Mouse (Mus musculus) cerebellum, postnatal 14 days (tissue): ENCODE measurements at regions not wholly inside any gene's neighbourhood (a gene's known extent, or its start where the extent isn't known, plus 50 kb on each side); places are given as distances from the start of the nearest gene placed in this dataset.

Source experiments
- DNase-seq, 2 experiments: peaks; one replicate each; pipeline ENCODE4 v3.0.0; 2021; ENCODE audit warnings: mixed read lengths in 2 of 2

DNA sequence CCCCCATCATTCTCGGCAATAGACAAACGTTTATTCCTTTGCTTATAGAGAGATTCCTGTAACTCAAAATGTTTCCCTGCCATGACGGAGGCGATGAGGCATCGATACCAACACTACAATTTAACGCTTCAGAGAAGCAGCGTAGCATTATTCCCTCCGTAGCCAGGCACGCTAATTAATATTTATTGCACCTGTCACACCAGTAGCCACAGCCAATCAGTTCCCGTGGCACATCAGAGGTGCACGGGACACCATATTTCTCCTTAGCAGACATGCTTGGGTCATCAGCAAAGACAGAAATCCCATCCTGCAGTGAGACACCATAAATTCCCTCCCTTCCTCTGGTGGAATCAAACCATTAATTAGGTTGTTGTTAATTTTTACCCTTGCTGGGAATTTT is 399.8 kb upstream of the Tmpo start:
- no peak for DNase-seq

- no peak for DNase-seq
Observed at GRCm38 (mm10) chr10:91575323-91576064, 394.4 kb upstream of the Tmpo start.

GRCm38 (mm10) chr10:91572796-91573195 is 391.7 kb upstream of the Tmpo start:
- no peak for DNase-seq

GRCm38 (mm10) chr10:91569046-91569445 is 387.9 kb upstream of the Tmpo start:
- no peak for DNase-seq

DNA sequence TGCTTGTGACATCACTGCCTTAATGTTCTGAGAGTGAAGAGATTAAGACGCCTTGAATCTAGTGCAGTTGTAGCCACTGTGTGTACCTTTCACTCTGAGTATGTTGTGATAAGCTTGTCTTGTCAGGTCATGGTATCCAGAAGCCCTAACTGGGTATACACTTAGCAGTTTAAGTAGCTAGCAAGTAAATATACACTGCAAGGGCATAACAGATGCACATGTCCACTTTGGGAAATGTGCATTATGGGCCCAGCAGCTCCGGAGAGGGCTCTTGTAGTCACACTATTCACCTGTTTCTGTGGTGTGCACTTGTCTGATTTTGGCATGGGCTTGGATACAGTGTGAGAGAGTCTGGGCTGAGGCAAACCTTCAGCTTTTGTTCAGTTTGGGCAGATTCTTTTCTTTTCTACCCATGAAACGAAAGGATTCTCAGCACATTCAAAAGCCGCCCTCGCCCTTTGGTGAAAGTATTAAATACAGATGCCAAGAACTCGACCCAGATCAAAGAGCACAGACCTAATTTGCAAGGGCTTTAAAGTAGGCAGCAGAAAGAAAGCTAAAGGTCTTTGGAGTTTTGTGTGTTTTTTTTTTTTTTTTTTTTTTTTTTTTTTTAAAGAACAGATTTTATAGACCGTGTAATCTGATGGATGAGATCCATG is 385.1 kb upstream of the Tmpo start:
- DNase-seq = no peak

DNA sequence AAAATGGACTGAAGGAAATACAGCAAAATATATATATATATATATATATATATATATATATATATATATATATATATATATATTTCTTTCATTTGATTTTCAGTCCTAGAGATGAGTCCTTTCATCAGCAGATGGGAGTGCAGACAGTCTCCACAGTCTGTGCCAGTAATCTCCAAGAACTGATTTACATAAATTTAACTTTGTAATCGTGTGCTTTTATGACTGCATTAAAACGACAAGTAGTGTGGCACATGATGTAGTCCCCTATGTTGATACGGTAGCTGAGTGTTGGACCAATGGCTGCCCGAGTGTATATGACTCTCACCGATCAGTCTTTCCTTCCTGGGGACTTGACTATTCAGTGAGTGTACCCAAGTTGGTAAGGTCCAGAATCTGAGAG is 378.2 kb upstream of the Tmpo start:
- DNase-seq = no peak

- no peak for DNase-seq
Observed at GRCm38 (mm10) chr10:91548071-91548470, 367.0 kb upstream of the Tmpo start.

GRCm38 (mm10) chr10:91546140-91546539 is 365.0 kb upstream of the Tmpo start:
- peak; percentile 75 to 80 for DNase-seq

GRCm38 (mm10) chr10:91545421-91545820 is 364.3 kb upstream of the Tmpo start:
- no peak for DNase-seq

DNA sequence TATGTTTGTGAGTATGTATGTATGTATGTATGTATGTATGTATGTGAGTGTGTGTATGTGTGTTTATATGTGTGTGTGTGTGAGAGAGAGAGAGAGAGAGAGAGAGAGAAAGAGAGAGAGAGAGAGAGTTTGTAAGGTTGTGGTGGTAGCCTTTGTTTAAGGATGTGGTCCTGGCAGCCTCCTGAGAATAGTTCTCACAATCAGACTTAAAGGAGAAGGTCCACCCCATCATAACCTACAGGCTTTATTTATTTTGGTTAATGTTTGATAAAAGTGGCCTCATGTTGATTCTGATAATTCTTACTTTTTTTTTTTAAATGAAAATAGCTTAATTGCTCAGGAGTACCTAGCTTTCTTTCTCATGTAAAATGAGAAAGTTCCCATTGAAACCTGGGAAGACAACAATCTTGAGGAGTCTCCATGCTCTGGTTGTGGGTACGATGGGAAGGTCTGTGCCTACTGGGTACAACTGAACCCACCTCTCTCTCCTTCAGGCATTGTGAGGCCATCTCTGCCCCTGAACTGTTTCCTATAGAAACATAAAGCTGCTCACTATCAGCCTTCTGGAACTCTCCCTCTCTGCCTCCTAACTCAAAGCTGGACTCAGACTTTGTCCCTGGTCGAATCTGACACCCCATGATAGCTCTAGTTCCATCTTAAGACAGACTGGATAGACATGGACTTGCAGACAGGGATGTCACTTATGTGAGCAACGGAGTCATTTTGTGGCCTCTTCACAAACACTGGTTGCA is 362.2 kb upstream of the Tmpo start:
- DNase-seq = no peak

DNA sequence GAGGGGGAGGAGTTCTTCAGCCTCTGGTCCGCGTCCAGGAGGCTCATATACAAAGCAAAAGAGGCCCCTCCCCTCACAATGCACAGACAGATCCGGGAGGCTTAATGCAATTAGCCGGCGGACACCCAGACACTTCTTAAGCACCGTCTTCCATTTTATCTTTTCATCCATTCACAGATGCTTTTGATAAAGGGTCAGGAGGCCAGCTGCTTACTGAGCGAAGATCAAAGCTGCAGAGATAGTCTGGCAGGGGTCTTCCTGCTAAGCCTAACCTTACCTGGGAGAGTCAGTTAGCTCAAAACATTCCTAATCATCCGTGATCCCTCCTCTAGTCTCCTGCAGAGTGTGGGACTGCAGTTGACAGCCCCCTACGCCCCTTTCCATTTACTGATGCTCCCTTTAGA is 361.1 kb upstream of the Tmpo start:
- no peak for DNase-seq

DNA sequence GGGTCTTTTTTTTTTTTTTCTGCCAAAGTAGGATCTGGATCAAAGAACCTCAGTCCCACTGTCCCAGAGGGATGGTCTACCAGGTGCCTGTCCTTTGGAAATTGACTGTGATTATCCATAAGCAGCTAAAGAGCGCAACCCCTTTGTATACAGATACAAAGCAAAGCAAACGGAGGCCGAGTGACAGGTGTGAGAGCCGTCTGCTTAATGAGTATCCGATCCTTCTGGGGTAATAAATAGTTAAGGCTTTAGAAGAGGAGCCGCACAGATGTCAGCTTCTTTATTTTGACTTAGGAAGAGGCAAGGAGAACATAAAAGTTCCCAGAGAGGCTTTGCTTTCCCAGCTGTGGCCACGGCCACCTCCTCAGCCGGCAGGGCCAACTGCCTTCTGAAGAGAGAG is 356.1 kb upstream of the Tmpo start:
- no peak for DNase-seq

DNA sequence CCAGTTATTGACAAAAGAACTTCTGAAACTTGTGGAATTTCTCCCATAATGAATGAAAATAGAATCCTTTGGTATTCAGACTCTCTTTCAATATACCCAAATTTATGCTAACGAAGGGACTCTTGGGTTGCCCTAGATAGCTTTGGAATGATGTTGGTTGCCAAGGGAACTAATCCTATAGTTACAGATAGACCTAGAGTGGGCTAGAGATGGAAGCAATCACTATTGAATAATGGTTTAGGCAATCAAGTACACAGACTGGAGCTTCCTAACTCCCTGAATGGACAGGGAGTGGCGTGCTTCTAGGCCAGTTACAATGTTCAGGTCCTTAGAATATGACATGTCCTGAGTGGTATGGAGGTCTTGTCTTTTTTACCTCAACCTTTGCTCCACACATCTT is 354.3 kb upstream of the Tmpo start:
- no peak for DNase-seq

- peak; percentile 5 to 20 for DNase-seq
Observed at GRCm38 (mm10) chr10:91528305-91528704, 347.2 kb upstream of the Tmpo start.

- DNase-seq = no peak
Observed at GRCm38 (mm10) chr10:91521168-91521567, 340.1 kb upstream of the Tmpo start.

- DNase-seq = no peak
Observed at GRCm38 (mm10) chr10:91515021-91515371, 333.9 kb upstream of the Tmpo start.

DNA sequence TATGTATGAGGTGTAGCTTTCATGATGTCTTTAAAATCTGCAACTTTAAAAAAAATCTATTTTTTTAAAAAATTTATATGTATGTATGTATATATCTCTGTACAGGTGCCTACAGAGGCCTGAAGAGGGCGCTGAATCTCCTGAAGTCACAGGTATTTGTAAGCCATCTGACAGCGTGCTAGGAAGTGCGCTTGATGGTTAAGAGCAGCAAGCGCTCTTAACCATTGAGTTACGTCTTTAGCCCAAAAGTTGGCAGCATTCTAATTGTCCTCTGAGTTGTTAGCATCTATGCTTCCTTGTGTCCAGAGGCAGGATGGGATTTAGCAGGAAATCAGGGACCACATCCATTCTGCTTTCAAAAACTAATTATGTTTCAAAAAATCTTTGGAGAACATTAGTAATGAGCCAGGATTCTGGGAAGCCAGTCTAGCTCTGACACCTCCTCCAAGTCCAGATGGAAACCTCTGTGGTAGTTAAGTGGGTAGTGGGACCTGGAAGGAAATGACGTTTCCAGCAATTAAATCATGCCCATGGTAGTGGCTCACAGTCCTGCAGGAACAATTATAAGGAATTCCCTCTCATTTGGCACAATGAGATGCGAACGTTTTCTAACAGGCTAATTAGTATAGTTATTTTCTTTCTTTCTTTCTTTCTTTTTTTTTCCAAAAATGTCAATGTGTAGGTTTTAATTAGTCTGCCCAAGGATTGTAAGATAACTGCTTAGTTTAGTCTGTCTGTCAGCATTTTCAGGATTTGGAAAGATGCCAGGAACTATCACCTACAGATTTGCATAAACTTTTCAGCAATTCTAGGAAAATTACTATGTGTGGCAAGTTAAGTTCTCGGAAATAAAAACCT is 333.3 kb upstream of the Tmpo start:
- DNase-seq = no peak

DNA sequence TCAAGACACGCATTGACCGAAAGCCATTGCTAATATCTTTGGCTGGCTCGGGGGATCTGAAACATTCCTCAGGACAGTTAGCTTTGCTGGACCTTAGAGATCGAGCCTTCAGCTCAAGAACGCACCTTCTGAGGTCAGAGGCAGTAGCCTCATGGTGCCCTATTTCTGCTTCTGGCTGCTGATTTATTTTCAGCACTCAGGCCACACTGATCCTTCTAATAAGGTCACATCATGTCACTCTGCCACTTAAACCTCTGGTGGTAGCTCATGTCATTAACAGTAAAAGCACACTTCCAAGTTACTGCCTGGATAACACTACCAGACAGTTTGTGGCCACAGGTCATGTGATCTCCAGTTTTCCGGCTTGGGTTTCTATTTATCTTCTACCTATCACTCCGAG is 325.9 kb upstream of the Tmpo start:
- DNase-seq = no peak

DNA sequence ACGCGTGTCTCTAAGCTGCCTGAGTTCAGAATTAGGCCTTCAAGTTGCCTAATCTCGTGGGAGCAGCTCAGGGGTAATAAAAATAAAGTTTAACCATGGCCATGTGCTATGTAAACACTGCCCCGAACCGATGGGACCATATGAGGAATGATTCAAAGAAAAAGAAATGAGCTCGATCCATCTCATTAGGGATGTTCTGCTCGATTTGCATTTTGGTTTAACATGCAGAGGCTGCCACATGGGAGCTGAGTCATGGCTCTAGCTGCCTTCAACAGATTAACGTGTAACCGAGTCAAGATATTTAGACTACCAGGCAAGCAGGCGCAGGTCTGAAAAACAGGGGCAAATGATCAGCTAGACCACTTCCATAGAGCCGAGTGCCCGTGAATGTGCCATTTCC is 323.8 kb upstream of the Tmpo start:
- no peak for DNase-seq

DNA sequence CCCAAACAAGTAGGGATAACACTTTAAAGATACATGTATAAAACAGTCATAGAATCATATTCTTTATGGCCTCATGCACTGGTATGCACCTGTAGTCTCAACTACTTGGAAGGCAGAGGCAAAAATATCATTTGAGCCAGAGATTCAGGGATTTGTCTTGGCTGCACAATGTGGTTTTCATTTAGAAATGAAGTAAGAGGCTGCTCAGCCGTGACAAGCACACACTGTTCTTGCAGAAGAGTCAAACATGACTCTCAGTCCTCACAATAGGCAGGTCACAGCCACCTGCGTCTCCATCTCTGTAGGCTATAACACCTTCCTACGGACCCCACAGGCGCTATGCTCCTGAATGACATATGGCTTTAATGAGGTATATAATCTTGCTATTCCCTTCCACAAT is 317.4 kb upstream of the Tmpo start:
- DNase-seq = no peak

GRCm38 (mm10) chr10:91464691-91465090 is 283.6 kb upstream of the Tmpo start:
- DNase-seq = no peak

DNA sequence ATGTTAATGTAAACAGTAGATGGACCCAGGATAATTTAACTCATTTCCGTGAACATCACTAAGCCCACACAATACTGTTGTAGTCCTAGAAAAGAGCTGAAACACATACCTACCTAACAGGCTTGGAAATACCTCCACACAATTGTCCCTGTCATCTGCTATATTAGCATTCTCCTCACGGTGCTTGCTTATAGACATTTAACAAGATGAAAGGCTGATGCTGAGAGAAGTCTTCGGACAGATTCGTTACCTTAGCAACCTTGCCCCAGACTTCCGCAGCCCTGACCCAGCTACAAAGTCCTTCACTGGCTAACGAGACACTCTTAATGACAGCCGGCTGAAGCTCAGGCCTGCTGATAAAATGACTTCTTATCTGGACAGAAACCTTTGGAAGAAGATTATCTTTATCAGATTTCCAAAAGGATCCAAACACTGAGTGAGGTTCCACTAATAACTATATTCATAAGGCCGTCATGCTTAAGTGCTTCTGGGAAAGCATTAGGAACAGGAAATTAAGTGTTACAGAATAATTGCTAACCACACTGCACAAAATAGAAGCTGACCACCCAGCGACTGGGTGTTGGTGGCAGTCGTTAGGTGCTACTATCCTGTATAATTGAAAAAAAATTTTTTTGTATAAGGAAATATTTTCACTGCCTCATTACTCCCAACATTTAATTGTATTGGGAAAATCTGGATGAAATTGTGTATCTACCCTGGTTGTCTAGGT is 267.0 kb upstream of the Tmpo start:
- DNase-seq = no peak
